Mouse (Mus musculus) CH12.LX (cell line): ENCODE measurements around the gene Rpl23. TPM values are rescaled to one million over a fixed set of nuclear protein-coding genes. Genes with fewer than 3 reads are reported as not detected.

Experiments
- DNase-seq: peaks from one replicate; pipeline ENCODE4 v3.0.0-alpha.2; 2013; ENCODE audit errors: extremely low read depth
- H3K27ac ChIP-seq: 2 replicates; pipeline ENCODE4 v1.5.1; 2012; ENCODE audit warnings: low read depth, mild to moderate bottlenecking, control low read depth, moderate library complexity; ENCODE audit not compliant: insufficient read depth
- H3K27me3 ChIP-seq: replicated peaks from 2 replicates; pipeline ENCODE3; 2012; ENCODE audit warnings: inconsistent platforms
- H3K36me3 ChIP-seq, 2 experiments: replicated peaks in 1 of 2; 2 replicates each; pipeline versions ENCODE3 to v1.6.1; 2012; ENCODE audit warnings: inconsistent platforms in 1 of 2, low read length in 1 of 2, mild to moderate bottlenecking in 1 of 2, mixed read lengths in 1 of 2, moderate library complexity in 1 of 2; ENCODE audit not compliant: control insufficient read depth in 1 of 2, insufficient read depth in 1 of 2
- H3K4me1 ChIP-seq, 2 experiments: 2 replicates each; pipeline ENCODE4 v1.6.1; 2012; ENCODE audit warnings: inconsistent platforms in 1 of 2, moderate library complexity in 1 of 2; ENCODE audit not compliant: insufficient read depth in 2 of 2, control insufficient read depth in 1 of 2
- H3K4me2 ChIP-seq: 2 replicates; pipeline ENCODE4 v1.6.1; 2012; ENCODE audit warnings: low read depth, mild to moderate bottlenecking, control low read depth; ENCODE audit not compliant: poor library complexity, insufficient read depth, severe bottlenecking
- H3K4me3 ChIP-seq, 3 experiments: fragments of 150-350 bp in 1 of 3; sonication (generic) in 1 of 3; replicated peaks in 1 of 3; 2 replicates each; pipeline versions ENCODE3 to v1.5.1; 2011 to 2012; ENCODE audit warnings: low read depth in 2 of 3, low read length in 2 of 3, mild to moderate bottlenecking in 2 of 3, moderate library complexity in 2 of 3, control low read depth in 1 of 3, improper control_type of control experiment in 1 of 3, inconsistent platforms in 1 of 3, mixed read lengths in 1 of 3; ENCODE audit not compliant: poor library complexity in 1 of 3
- H3K79me2 ChIP-seq: replicated peaks from 2 replicates; pipeline ENCODE4 v1.6.1; 2012; ENCODE audit warnings: mild to moderate bottlenecking, moderate library complexity; ENCODE audit not compliant: control insufficient read depth, poor library complexity, insufficient read depth, severe bottlenecking; ENCODE audit errors: extremely low read depth
- H3K9ac ChIP-seq: 2 replicates; pipeline ENCODE4 v1.6.1; 2012; ENCODE audit warnings: low read depth, mild to moderate bottlenecking, control low read depth, moderate library complexity; ENCODE audit not compliant: insufficient read depth
- H3K9me3 ChIP-seq: replicated peaks from 2 replicates; pipeline ENCODE3; 2012; ENCODE audit warnings: low read length, inconsistent platforms, mixed read lengths
- BHLHE40 ChIP-seq: IDR thresholded peaks from 2 replicates; pipeline ENCODE4 v1.6.1; 2011; ENCODE audit warnings: mild to moderate bottlenecking, low read depth, low read length, improper control_type of control experiment
- CHD1 ChIP-seq: IDR thresholded peaks from 2 replicates; pipeline ENCODE4 v1.6.1; 2012; ENCODE audit warnings: low read depth, low read length, improper control_type of control experiment, inconsistent platforms
- CHD2 ChIP-seq: IDR thresholded peaks from 2 replicates; pipeline ENCODE4 v1.6.1; 2011; ENCODE audit warnings: low read length, improper control_type of control experiment
- E2F4 ChIP-seq: IDR thresholded peaks from 2 replicates; pipeline ENCODE4 v1.6.1; 2011; ENCODE audit warnings: low read depth, low read length, improper control_type of control experiment; ENCODE audit not compliant: insufficient replicate concordance
- EP300 ChIP-seq: IDR thresholded peaks from 2 replicates; pipeline ENCODE4 v1.6.1; 2011; ENCODE audit warnings: low read length, improper control_type of control experiment
- GABPA ChIP-seq: IDR thresholded peaks from 2 replicates; pipeline ENCODE4 v1.6.1; 2012; ENCODE audit warnings: low read depth, low read length, improper control_type of control experiment, inconsistent platforms; ENCODE audit not compliant: insufficient replicate concordance
- IRF4 ChIP-seq: IDR thresholded peaks from 2 replicates; pipeline ENCODE4 v1.6.1; 2014; ENCODE audit warnings: low read depth, mild to moderate bottlenecking, inconsistent platforms, low read length, improper control_type of control experiment
- KAT2A ChIP-seq: IDR thresholded peaks from 2 replicates; pipeline ENCODE4 v1.6.1; 2012; ENCODE audit warnings: low read length, improper control_type of control experiment, inconsistent platforms; ENCODE audit not compliant: insufficient replicate concordance
- MAFK ChIP-seq: IDR thresholded peaks from 2 replicates; pipeline ENCODE4 v1.6.1; 2011; ENCODE audit warnings: low read length, improper control_type of control experiment; ENCODE audit not compliant: insufficient replicate concordance
- MAX ChIP-seq: IDR thresholded peaks from 2 replicates; pipeline ENCODE4 v1.6.1; 2011; ENCODE audit warnings: low read length, improper control_type of control experiment
- MEF2A ChIP-seq: IDR thresholded peaks from 2 replicates; pipeline ENCODE4 v1.6.1; 2014; ENCODE audit warnings: low read depth, mild to moderate bottlenecking, inconsistent platforms, low read length, improper control_type of control experiment, borderline replicate concordance
- POLR2AphosphoS2 ChIP-seq: IDR thresholded peaks from 2 replicates; pipeline ENCODE4 v1.6.1; 2011; ENCODE audit warnings: low read depth, low read length, improper control_type of control experiment
- RAD21 ChIP-seq: IDR thresholded peaks from 2 replicates; pipeline ENCODE4 v1.6.1; 2011; ENCODE audit warnings: low read depth, mild to moderate bottlenecking, low read length, improper control_type of control experiment, moderate library complexity
- RCOR1 ChIP-seq: conservative IDR thresholded peaks from 2 replicates; pipeline ENCODE4 v1.6.1; 2012; ENCODE audit warnings: low read depth, mild to moderate bottlenecking, inconsistent platforms, low read length, improper control_type of control experiment
- SIN3A ChIP-seq: IDR thresholded peaks from 2 replicates; pipeline ENCODE4 v1.6.1; 2012; ENCODE audit warnings: low read length, improper control_type of control experiment, inconsistent platforms
- TBP ChIP-seq: conservative IDR thresholded peaks from 2 replicates; pipeline ENCODE4 v1.6.1; 2011; ENCODE audit warnings: low read depth, low read length, improper control_type of control experiment
- TCF12 ChIP-seq: IDR thresholded peaks from 2 replicates; pipeline ENCODE4 v1.6.1; 2014; ENCODE audit warnings: low read depth, mild to moderate bottlenecking, inconsistent platforms, low read length, improper control_type of control experiment
- UBTF ChIP-seq: IDR thresholded peaks from 2 replicates; pipeline ENCODE4 v1.6.1; 2012; ENCODE audit warnings: low read depth, mild to moderate bottlenecking, inconsistent platforms, low read length, improper control_type of control experiment, moderate library complexity
- USF1 ChIP-seq: IDR thresholded peaks from 2 replicates; pipeline ENCODE4 v1.6.1; 2014; ENCODE audit warnings: low read depth, mild to moderate bottlenecking, inconsistent platforms, low read length, improper control_type of control experiment
- ZC3H11A ChIP-seq: IDR thresholded peaks from 2 replicates; pipeline ENCODE4 v1.6.1; 2012; ENCODE audit warnings: low read depth, mild to moderate bottlenecking, inconsistent platforms, low read length, improper control_type of control experiment
- ZKSCAN1 ChIP-seq: IDR thresholded peaks from 2 replicates; pipeline ENCODE4 v1.6.1; 2012; ENCODE audit warnings: low read depth, inconsistent platforms, low read length, improper control_type of control experiment, borderline replicate concordance
- ZMIZ1 ChIP-seq: IDR thresholded peaks from 2 replicates; pipeline ENCODE4 v1.6.1; 2012; ENCODE audit warnings: low read depth, mild to moderate bottlenecking, inconsistent platforms, low read length, improper control_type of control experiment
- ZNF384 ChIP-seq: IDR thresholded peaks from 2 replicates; pipeline ENCODE4 v1.6.1; 2012; ENCODE audit warnings: low read depth, low read length, improper control_type of control experiment, inconsistent platforms
- dilution Hi-C: fragments of 300-500 bp; cut with MboI; formaldehyde crosslinking; loops from 2 replicates; pipeline ENCODE4 v1.14.3; 2020; ENCODE audit warnings: low sequenced_read_pairs; ENCODE audit not compliant: extremely low pct_unique_long_range_greater_than_20kb, extremely low pct_ligation_motif_present
- in situ Hi-C: fragments of 300-500 bp; cut with MboI; formaldehyde crosslinking; loops from 3 replicates; pipeline ENCODE4 v1.14.3; 2019; ENCODE audit warnings: low sequenced_read_pairs, low pct_ligation_motif_present, low pct_unique_long_range_greater_than_20kb, mixed read lengths
- polyA plus RNA-seq: library from polyadenylated mRNA; unstranded; fragments of >175 nt; gene quantifications from 2 replicates; pipeline ENCODE4 v1.2.1, GENCODE M21; 2012; ENCODE audit warnings: low read depth; ENCODE audit not compliant: insufficient read length
- total RNA-seq, 2 experiments: library from RNA; depleted of rRNA; stranded (reverse); fragments of 300-350 nt in 1 of 2; fragments of >200 nt in 1 of 2; gene quantifications; 2 replicates each; pipeline ENCODE4 v1.2.3; 2012 to 2014

Gene Rpl23
- total and polyA plus RNA-seq, 3 experiments: 1,387 to 2,073 (median 1,878) TPM

DNA sequence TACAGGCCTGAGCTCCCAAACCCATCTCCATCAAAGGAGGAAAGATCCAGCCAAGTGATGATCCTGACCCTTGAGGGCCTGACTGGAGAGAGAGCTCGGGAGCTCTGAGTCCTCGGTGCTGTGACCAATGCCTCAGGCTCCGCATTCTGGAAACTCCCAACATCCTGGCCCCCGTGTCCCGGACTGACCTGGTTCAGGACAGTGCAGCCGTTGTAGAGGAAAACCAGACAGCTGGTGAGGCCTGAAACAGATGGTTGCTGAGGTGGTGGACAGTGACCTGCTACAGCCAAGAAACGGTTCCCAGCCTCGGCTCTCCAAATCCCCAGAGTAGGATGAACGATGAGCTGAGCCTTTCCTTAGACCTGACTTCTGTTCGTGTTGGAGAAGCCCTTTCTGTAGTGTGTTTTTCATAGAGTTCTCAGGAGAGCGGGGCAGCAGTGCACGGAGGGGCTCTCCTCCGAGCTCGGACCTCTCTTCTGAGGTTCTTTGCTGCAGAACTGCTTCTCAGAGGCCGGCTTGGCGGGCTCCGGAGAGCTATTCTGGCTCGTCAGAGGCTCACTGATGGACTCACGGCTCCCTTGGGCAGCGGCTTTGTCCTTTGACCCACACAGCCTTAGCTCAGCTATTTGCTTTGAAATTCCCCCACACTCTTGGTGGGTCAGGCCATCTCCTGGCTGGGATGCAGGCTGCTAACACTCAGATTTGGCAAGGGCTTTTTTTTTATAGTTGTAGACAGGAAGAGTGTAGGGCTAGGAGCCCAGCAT is 40.8 kb upstream of the Rpl23 start:
- no peak overlapping the region for H3K4me2 ChIP-seq
- no peak overlapping the region for H3K9ac ChIP-seq
- no peak overlapping the region for H3K27ac ChIP-seq
- no peaks in the 10 kb centered on the region for H3K79me2 ChIP-seq
- H3K4me3 ChIP-seq: no peak overlapping the region
- dilution Hi-C loops: no loop called here
- H3K4me1 ChIP-seq: peaks cover 16 to 44% of the 10 kb centered on the region in 2 experiments
- peaks cover 12 to 80% of the 10 kb centered on the region in 2 experiments for H3K36me3 ChIP-seq
- no peak for TF ChIP-seq USF1
- TF ChIP-seq EP300: no peak
- TF ChIP-seq MAFK: no peak
- no peak for TF ChIP-seq ZC3H11A
- TF ChIP-seq POLR2AphosphoS2: no peak
- no peak for TF ChIP-seq RAD21
- TF ChIP-seq ZNF384: no peak
- TF ChIP-seq E2F4: no peak
- no peak for TF ChIP-seq ZKSCAN1
- no peak for TF ChIP-seq KAT2A
- no peak for TF ChIP-seq GABPA
- no peak for DNase-seq
- in situ Hi-C loops: no loop called here
- no peaks in the 10 kb centered on the region for H3K9me3 ChIP-seq
- H3K27me3 ChIP-seq: no peaks in the 10 kb centered on the region

DNA sequence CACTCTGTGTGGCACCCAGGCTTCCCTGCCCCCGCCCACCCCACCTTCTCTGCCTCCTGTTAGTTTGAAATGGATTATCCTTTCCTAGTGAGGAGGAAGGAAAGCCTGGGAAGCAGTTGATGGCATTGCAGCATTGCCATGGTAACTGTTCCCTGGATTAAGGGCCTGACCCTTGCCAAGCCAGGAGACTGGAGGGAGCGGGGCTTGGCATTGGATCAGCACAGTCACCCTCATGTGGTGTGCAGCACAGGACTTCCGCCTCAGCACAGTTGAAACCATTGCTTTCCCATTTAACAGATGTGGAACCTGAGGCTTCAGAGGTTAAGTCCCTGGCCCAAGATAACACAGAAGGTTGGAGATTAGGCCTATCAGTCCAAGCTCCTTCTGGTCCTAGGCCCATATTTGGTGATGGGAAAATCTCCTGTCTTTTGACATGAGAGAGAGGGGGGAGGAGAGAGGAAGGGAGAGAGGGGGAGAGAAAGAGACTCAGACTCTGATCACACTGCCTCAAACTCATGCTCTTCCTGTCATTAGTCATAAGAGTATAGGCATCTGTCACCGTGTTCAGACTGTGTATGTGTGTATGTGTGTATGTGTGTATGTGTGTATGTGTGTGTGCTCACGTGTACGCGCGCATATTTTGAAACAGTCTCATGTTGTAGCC is 39.3 kb upstream of the Rpl23 start:
- no peak overlapping the region for H3K4me3 ChIP-seq
- H3K9me3 ChIP-seq: no peaks in the 10 kb centered on the region
- H3K79me2 ChIP-seq: no peaks in the 10 kb centered on the region
- in situ Hi-C loops: no loop called here
- H3K27ac ChIP-seq: no peak overlapping the region
- H3K36me3 ChIP-seq: peaks cover 12 to 77% of the 10 kb centered on the region in 2 experiments
- dilution Hi-C loops: no loop called here
- no peaks in the 10 kb centered on the region for H3K27me3 ChIP-seq
- H3K4me2 ChIP-seq: no peak overlapping the region
- no peak for DNase-seq
- no peak overlapping the region for H3K9ac ChIP-seq
- no peak for TF ChIP-seq ZMIZ1
- no peak for TF ChIP-seq CHD1
- TF ChIP-seq KAT2A: no peak
- TF ChIP-seq RCOR1: no peak
- TF ChIP-seq USF1: no peak
- TF ChIP-seq CHD2: no peak
- no peak for TF ChIP-seq POLR2AphosphoS2
- TF ChIP-seq SIN3A: no peak
- TF ChIP-seq UBTF: no peak
- TF ChIP-seq TCF12: no peak
- TF ChIP-seq GABPA: no peak
- no peak for TF ChIP-seq MEF2A
- TF ChIP-seq IRF4: no peak
- TF ChIP-seq MAX: no peak
- TF ChIP-seq MAFK: no peak
- TF ChIP-seq TBP: no peak
- TF ChIP-seq BHLHE40: no peak
- no peak for TF ChIP-seq ZKSCAN1
- H3K4me1 ChIP-seq: peaks cover 16 to 57% of the 10 kb centered on the region in 2 experiments
